Mouse (Mus musculus) stomach, embryonic 15.5 days (tissue): ENCODE measurements at regions not wholly inside any gene's neighbourhood (a gene's known extent, or its start where the extent isn't known, plus 50 kb on each side); places are given as distances from the start of the nearest gene placed in this dataset.
A peak's percentile ranks its signal among the peaks of the same experiment; 100 is the strongest.

ENCODE experiments used
- ATAC-seq: fragments of 200-750 bp; cut with Nextera tagmentation; 2 replicates; pipeline ENCODE4 v1.8.0; 2017; ENCODE audit warnings: low read depth, moderate number of reproducible peaks, moderate TSS enrichment; ENCODE audit not compliant: insufficient read depth, low FRiP score
- H3K27ac ChIP-seq: fragments of 300-500 bp; sonication (generic); 2 replicates; pipeline ENCODE4 v1.5.1; 2015; ENCODE audit warnings: mild to moderate bottlenecking, inconsistent platforms
- H3K27me3 ChIP-seq: fragments of 300-500 bp; sonication (generic); replicated peaks from 2 replicates; pipeline ENCODE4 v1.6.1; 2015; ENCODE audit warnings: inconsistent platforms
- H3K36me3 ChIP-seq: fragments of 300-500 bp; sonication (generic); 2 replicates; pipeline ENCODE4 v1.6.1; 2015; ENCODE audit warnings: inconsistent platforms
- H3K4me1 ChIP-seq: fragments of 300-500 bp; sonication (generic); 2 replicates; pipeline ENCODE4 v1.6.1; 2015; ENCODE audit warnings: inconsistent platforms
- H3K4me2 ChIP-seq: fragments of 300-500 bp; sonication (generic); 2 replicates; pipeline ENCODE4 v1.6.1; 2015; ENCODE audit warnings: mild to moderate bottlenecking, inconsistent platforms
- H3K4me3 ChIP-seq: fragments of 300-500 bp; sonication (generic); replicated peaks from 2 replicates; pipeline ENCODE4 v1.5.1; 2015; ENCODE audit warnings: inconsistent platforms
- H3K9ac ChIP-seq: fragments of 300-500 bp; sonication (generic); 2 replicates; pipeline ENCODE4 v1.6.1; 2015; ENCODE audit warnings: inconsistent platforms
- H3K9me3 ChIP-seq: fragments of 300-500 bp; sonication (generic); 2 replicates; pipeline ENCODE4 v1.6.1; 2016; ENCODE audit warnings: inconsistent platforms
- WGBS: fragments of 180-500 bp; shearing (Covaris S2); methylation state at CpG from one replicate; pipeline ENCODE4 v1.1.7; 2015; 5-methylcytosine and 5-hydroxymethylcytosine counted together

- Histone ChIP-seq H3K27ac (no peak overlapping the region), H3K4me1 (no peaks in the 10 kb centered on the region), H3K9ac (no peak overlapping the region), H3K4me3 (no peak overlapping the region), H3K9me3 (no peaks in the 10 kb centered on the region), H3K27me3 (no peaks in the 10 kb centered on the region), H3K36me3 (no peaks in the 10 kb centered on the region), H3K4me2 (no peak overlapping the region)
- ATAC-seq = no peak
- 65% methylated on average over 4 of the region's 4 CpGs for WGBS
Measured at GRCm38 (mm10) chr6:88984170-88984569, 82.1 kb downstream of the Tpra1 start.

GRCm38 (mm10) chr6:88984863-88985262 is 82.8 kb downstream of the Tpra1 start:
- no peak overlapping the region for H3K9ac ChIP-seq
- ATAC-seq = no peak
- no peaks in the 10 kb centered on the region for H3K9me3 ChIP-seq
- H3K27ac ChIP-seq = no peak overlapping the region
- H3K27me3 ChIP-seq = no peaks in the 10 kb centered on the region
- 37% methylated on average over 4 of the region's 4 CpGs for WGBS
- H3K4me3 ChIP-seq = no peak overlapping the region
- no peak overlapping the region for H3K4me2 ChIP-seq
- no peaks in the 10 kb centered on the region for H3K36me3 ChIP-seq
- no peaks in the 10 kb centered on the region for H3K4me1 ChIP-seq

DNA sequence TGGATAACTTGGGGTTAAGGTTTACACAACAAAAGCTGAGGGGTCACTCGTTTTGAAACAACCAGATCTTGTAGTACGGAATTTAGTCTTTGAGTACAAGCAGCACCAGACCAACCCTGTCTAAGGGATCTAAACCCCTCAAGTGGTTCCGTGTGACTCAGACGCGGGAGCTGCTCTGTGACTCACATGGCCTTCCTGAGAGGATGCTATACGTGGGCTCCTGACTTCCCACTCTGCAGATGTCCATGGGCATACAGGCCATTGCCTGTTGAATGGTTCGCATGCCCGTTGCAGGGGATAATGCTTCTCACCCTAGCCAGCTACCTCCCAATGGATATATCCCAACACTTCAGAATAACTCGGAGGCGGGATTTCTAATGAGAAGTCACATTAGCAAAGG is 86.5 kb downstream of the Tpra1 start:
- Histone ChIP-seq H3K36me3 (no peaks in the 10 kb centered on the region), H3K4me2 (no peak overlapping the region), H3K4me3 (no peak overlapping the region), H3K9me3 (no peaks in the 10 kb centered on the region), H3K9ac (no peak overlapping the region), H3K4me1 (no peaks in the 10 kb centered on the region), H3K27ac (no peak overlapping the region), H3K27me3 (no peaks in the 10 kb centered on the region)
- 90% methylated on average over 10 of the region's 10 CpGs for WGBS
- ATAC-seq = no peak

DNA sequence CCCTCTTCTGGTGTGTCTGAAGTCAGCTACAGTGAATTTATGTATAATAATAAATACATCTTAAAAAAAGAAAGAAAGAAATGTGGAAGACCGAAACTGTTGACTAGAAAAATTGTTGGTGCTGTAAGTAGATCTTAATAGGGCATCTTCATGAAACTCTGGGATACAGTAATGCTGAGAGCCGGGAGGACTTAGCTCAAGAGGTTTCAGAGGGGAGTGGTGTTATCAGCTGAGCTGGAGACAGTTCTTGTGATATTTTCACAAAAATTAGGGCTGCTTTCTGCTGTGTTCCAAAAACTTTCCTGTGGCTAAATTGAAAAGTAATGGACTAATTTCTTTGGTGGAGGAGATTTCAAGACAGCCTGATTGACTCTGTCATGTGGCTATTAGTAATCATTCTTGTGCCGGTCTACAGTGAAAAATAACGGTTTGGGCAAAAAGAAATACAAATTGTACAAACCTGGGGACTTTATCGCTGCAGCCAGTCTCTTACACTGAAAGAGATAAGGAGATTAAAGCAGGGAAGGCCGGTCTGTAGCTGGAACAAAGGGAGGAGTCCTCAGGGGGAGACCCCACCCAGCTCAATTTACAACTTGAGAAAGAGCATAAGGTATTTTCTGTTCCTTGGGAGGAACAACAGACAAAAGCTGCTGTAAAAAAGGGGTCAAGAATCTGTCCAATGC is 87.7 kb downstream of the Tpra1 start:
- no peak for ATAC-seq
- no peak overlapping the region for H3K27ac ChIP-seq
- 49% methylated on average over 6 of the region's 6 CpGs for WGBS
- no peak overlapping the region for H3K4me2 ChIP-seq
- no peak overlapping the region for H3K4me3 ChIP-seq
- H3K9me3 ChIP-seq = no peaks in the 10 kb centered on the region
- H3K4me1 ChIP-seq = no peaks in the 10 kb centered on the region
- no peaks in the 10 kb centered on the region for H3K27me3 ChIP-seq
- H3K9ac ChIP-seq = no peak overlapping the region
- no peaks in the 10 kb centered on the region for H3K36me3 ChIP-seq

DNA sequence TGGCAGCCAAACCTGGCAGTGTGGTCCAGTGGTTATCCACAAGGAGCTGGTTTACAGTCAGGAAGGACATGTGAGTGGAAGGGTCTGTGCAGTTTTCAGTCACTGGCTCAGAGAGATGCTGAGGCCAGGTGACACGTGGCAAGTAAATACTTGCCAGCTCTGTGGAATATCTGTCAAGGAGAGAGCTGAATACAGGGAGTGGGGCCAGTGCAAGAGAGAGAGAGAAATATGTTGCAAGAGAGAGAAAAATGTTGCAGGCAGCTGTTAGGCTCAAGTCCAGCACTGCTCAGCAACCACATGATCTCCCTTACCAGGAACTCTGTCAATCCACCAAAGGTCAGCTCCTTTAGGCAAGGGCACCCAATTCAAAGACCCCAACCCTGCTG is 88.2 kb downstream of the Tpra1 start:
- Histone ChIP-seq H3K27ac (no peak overlapping the region), H3K4me3 (no peak overlapping the region), H3K9ac (no peak overlapping the region), H3K4me1 (no peaks in the 10 kb centered on the region), H3K9me3 (no peaks in the 10 kb centered on the region), H3K36me3 (no peaks in the 10 kb centered on the region), H3K27me3 (no peaks in the 10 kb centered on the region), H3K4me2 (no peak overlapping the region)
- 24% methylated on average over 1 of the region's 1 CpGs for WGBS
- peak; percentile 39; the same call in 1 of the 2 replicates for ATAC-seq

DNA sequence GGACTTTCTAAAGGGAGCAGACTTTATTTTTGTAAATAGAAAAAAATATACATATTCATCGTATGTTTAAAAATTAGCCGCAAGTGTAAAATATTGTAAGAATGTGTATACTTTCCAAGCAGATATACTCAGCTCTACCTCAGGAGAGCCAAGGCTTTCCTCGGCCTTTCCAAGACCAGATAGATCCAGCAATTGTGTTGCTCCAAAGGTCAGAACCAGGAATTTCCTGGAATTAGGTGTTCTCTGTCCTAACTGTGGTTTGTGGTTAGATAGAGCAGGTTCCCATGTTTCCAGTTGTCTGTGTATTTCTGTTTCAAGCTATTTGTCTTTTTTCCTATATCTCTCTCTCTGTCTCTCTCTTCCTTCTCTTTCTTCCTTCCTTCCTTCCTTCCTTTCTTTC is 93.0 kb downstream of the Tpra1 start:
- no peak for ATAC-seq

DNA sequence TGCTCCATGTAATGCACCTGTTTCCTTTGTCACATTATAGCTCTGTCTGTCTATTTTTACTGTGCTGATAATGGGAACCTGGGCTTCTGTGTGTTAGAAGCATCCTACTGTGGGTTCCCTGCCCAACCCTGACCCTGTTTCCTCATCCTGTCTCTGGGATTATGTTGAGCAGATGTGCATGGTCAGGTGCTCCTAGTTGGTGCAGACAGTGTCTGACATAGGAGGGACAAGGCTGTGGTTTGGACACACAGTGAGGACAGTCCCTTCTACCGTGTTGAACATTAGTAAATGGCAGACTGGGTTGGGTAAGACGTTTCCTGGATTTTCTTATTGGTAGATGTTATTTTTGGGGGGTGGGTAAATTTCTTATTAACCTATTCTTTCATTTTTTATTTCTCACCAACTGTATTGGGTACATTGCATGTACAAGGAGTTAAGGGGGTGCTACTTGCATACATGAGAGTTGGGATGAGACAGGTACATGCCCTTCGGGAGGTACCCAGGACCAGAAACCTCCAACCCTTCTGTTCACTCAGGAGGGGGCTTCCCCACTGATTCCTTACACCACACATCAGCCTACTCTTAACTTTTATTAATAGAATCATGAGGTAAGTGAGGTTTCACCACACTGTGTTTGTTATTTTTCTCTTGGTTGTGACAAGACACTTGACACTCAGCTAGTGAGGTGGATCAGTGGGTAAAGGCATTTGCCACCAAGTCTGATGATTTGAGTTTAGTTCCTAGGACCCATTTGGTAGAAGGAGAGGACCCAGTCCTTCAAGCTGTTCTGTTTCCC is 97.1 kb downstream of the Tpra1 start:
- no peak for ATAC-seq
- 84% methylated on average over 3 of the region's 3 CpGs for WGBS
- H3K4me3 ChIP-seq = no peak overlapping the region

More for the DNA sequence above, 93.0 kb downstream of the Tpra1 start:
- H3K9ac ChIP-seq = no peak overlapping the region
- H3K4me3 ChIP-seq = no peak overlapping the region
- no peak overlapping the region for H3K4me2 ChIP-seq
- H3K4me1 ChIP-seq = no peaks in the 10 kb centered on the region
- no peaks in the 10 kb centered on the region for H3K9me3 ChIP-seq
- 74% methylated on average over 3 of the region's 3 CpGs for WGBS
- no peaks in the 10 kb centered on the region for H3K27me3 ChIP-seq
- H3K36me3 ChIP-seq = no peaks in the 10 kb centered on the region
- H3K27ac ChIP-seq = no peak overlapping the region

DNA sequence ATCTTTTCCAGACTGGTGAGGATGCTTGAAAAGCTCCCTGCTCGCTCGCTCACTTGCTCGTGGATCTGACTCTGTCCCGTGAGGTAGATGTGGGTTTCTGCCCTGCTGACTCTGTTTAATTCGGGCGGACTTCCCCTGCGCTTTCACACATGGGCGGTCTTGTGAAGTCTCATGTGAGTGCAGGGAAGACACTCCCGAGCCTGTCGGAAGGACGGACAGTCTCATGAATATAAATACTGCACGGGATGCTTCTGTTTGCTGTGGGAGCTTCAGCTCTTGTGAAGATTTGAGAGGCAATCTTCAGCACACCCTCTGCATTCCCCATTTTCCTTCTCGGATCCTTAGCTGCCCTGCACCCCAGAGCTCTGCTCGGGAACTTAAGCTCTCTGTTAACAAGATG is 98.3 kb downstream of the Tpra1 start:
- no peak overlapping the region for H3K9ac ChIP-seq
- 23% methylated on average over 14 of the region's 14 CpGs for WGBS

More for the DNA sequence above, 97.1 kb downstream of the Tpra1 start:
- Histone ChIP-seq H3K4me1 (no peaks in the 10 kb centered on the region), H3K36me3 (no peaks in the 10 kb centered on the region), H3K9ac (no peak overlapping the region), H3K4me2 (no peak overlapping the region), H3K27ac (no peak overlapping the region), H3K9me3 (no peaks in the 10 kb centered on the region), H3K27me3 (no peaks in the 10 kb centered on the region)

DNA sequence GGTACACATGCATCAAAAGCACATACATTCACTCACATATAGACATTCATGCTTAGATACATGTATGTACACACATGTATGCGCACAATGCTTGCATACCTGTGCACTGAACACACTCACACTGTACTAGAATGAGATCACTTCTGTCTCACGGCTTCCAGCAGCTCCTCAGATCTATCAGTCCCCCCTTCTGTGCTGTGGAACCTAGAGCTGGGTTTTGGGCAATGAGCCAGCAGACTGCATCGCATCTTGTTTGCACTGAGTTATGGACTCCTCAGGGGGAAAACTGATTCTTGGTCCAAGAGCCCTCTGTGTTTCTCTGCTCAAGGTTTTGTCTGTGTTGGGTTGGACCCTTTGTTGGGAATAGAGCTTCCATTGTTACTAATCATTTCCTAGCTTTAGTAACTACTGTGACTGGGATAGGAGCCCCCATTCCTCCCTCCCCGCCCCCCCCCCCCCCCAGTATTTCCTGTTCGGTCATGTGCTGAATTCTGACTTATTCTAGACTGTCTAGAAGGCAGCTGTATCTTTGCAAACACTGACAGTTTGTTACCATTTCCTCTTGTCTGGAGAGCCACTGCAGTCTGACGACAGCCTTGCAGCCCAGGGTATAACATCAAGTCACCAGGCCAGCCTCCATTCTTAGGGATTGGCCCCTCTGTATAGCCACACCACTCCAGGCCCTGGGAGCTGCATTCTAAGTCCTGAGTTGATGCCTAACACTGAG is 101.3 kb downstream of the Tpra1 start:
- WGBS = 28% methylated on average over 6 of the region's 6 CpGs
- no peak overlapping the region for H3K9ac ChIP-seq
- H3K27me3 ChIP-seq = no peaks in the 10 kb centered on the region
- no peak overlapping the region for H3K4me3 ChIP-seq
- no peaks in the 10 kb centered on the region for H3K36me3 ChIP-seq
- H3K9me3 ChIP-seq = no peaks in the 10 kb centered on the region
- H3K27ac ChIP-seq = peak overlapping the region; percentile 71; the same call in 1 of the 2 replicates
- no peak overlapping the region for H3K4me2 ChIP-seq
- H3K4me1 ChIP-seq = peaks cover 7% of the 10 kb centered on the region
- ATAC-seq = peak; percentile 64

More for the DNA sequence above, 98.3 kb downstream of the Tpra1 start:
- Histone ChIP-seq H3K4me2 (peak overlapping the region; percentile 26), H3K9me3 (no peaks in the 10 kb centered on the region), H3K4me3 (no peak overlapping the region), H3K27me3 (no peaks in the 10 kb centered on the region), H3K4me1 (no peaks in the 10 kb centered on the region), H3K27ac (no peak overlapping the region), H3K36me3 (no peaks in the 10 kb centered on the region)
- no peak for ATAC-seq

- Histone ChIP-seq H3K27me3 (no peaks in the 10 kb centered on the region), H3K36me3 (no peaks in the 10 kb centered on the region), H3K9me3 (no peaks in the 10 kb centered on the region), H3K27ac (no peak overlapping the region), H3K4me3 (no peak overlapping the region), H3K9ac (no peak overlapping the region), H3K4me1 (peaks cover 10% of the 10 kb centered on the region), H3K4me2 (no peak overlapping the region)
- ATAC-seq = no peak
- 40% methylated on average over 4 of the region's 4 CpGs for WGBS
Measured at GRCm38 (mm10) chr6:89005094-89005493, 103.0 kb downstream of the Tpra1 start.

DNA sequence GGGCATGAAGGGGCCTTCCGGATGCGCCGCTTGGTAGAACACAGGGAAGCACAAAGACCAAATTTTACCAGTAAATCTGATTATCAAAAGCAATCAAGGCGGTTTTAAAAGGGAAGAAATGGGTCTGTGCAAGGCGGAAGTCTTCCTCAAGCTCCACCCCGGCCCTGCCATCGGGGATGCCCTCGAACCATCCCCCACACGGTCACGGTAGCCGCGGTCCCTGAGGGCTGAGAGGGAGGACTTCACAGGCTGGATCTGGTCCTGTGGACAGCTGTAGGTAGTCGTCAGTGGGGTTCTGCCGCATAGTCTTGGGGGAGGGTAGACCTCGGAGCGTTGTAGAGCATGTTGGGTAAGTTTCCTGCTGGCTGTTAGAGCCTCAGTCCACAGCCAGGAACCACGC is 104.9 kb downstream of the Tpra1 start:
- WGBS = 48% methylated on average over 17 of the region's 17 CpGs
- Histone ChIP-seq H3K9ac (no peak overlapping the region), H3K4me2 (no peak overlapping the region)

DNA sequence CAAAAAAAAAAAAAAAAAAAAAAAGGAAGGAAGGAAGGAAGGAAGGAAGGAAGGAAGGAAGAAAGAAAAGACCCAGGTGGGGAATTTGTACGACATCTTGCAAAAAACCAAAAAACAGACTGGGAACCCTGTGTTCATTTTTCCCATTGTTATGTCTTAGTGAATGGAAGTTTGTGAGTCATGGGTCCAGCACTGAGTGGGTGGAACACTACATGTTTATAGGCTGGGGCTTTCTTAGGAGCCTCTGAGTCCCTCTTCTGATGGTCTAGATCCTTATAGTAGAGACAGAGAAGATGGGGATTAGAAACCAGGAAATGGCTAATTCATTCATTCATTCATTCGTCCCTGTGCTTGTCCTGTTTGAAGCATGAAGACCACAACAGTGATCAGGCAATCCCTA is 105.5 kb downstream of the Tpra1 start:
- WGBS = 64% methylated on average over 2 of the region's 2 CpGs
- Histone ChIP-seq H3K4me2 (no peak overlapping the region), H3K36me3 (no peaks in the 10 kb centered on the region), H3K27ac (no peak overlapping the region), H3K4me3 (no peak overlapping the region), H3K4me1 (peaks cover 10% of the 10 kb centered on the region), H3K27me3 (no peaks in the 10 kb centered on the region), H3K9ac (no peak overlapping the region), H3K9me3 (no peaks in the 10 kb centered on the region)
- ATAC-seq = no peak

More for the DNA sequence above, 104.9 kb downstream of the Tpra1 start:
- Histone ChIP-seq H3K9me3 (no peaks in the 10 kb centered on the region), H3K4me3 (no peak overlapping the region), H3K27ac (no peak overlapping the region), H3K4me1 (peaks cover 10% of the 10 kb centered on the region), H3K36me3 (no peaks in the 10 kb centered on the region), H3K27me3 (no peaks in the 10 kb centered on the region)
- no peak for ATAC-seq
